Mouse (Mus musculus) heart, adult 2 months (tissue): ENCODE data around the gene Samd4b.

Experiments
- CTCF ChIP-seq: fragments of 200-600 bp; IDR thresholded peaks from 2 replicates; pipeline ENCODE4 v1.8.1; 2022; ENCODE audit warnings: antibody characterized with exemption, mild to moderate bottlenecking, moderate library complexity
- EP300 ChIP-seq: fragments of 200-500 bp; IDR thresholded peaks from 2 replicates; pipeline ENCODE4 v1.6.1; 2011; ENCODE audit warnings: low read depth, low read length, control low read depth; ENCODE audit not compliant: insufficient read depth
- POLR2A ChIP-seq: fragments of 200-500 bp; IDR thresholded peaks from 2 replicates; pipeline ENCODE4 v1.6.1; 2011; ENCODE audit warnings: mild to moderate bottlenecking, low read depth, low read length, control low read depth; ENCODE audit not compliant: insufficient read depth

DNA sequence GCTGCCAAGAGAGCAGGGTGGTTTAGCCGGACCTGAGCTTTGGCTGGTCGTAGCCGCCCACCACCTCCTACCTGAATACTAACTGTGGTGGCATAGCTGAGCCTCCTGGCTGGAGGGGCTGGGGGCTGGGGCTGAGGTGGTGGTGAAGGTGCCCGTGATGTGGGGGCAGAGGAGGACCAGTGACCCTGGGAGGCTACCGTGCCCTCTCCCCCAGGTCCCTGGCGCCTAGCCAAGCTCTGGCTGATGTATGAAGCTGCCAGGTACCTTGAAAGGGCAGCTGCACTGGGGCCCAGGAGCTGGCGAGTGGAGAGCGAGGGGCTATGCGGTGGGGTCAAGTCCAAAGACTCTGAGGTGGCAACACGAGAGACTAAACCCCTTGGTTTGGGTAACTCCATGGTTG, 238.1 kb downstream of the Samd4b start:
- TF ChIP-seq POLR2A (no peak), CTCF (no peak), EP300 (no peak)
